Mouse (Mus musculus) kidney, postnatal 25 days (tissue): ENCODE measurements around the gene Adssl1.

Experiments
- DNase-seq, 2 experiments: peaks; one replicate each; pipeline ENCODE4 v3.0.0; 2021; ENCODE audit warnings: mixed read lengths in 2 of 2

Adssl1 gene

GRCm38 (mm10) chr12:112679027-112679996, 59.5 kb downstream of the Adssl1 start:
- peak; percentile 36 to 72 for DNase-seq

- no peak for DNase-seq
Measured at GRCm38 (mm10) chr12:112683351-112683750, 63.5 kb downstream of the Adssl1 start.

- DNase-seq: no peak
Measured at GRCm38 (mm10) chr12:112688458-112688857, 68.6 kb downstream of the Adssl1 start.
